Comparison of ENCODE assay signal across 7 mouse cellular contexts in genomic region chrX:95195363-95196103, GRCm38 (mm10). TPM values are rescaled to one million over a fixed set of nuclear protein-coding genes. Genes with fewer than 3 reads are reported as not detected.
A peak's percentile ranks its signal among the peaks of the same experiment; 100 is the strongest.
DNase-seq lines count a peak whose midpoint lies in the region; ATAC-seq lines count a peak whose summit lies in the region.

No protein-coding gene starts in this region.

- peak overlapping the region; percentile 37 for H3K4me3 ChIP-seq in embryonic facial prominence, embryonic 14.5 days (ENCODE audit: low read depth, low read length)
- peak overlapping the region; percentile 28 for H3K4me3 ChIP-seq in limb, embryonic 11.5 days (ENCODE audit: low read depth, low read length)
- peak overlapping the region; percentile 49 for H3K4me3 ChIP-seq in stomach, embryonic 16.5 days (replicated peaks; ENCODE audit: low read length)

- H3K9me3 ChIP-seq in embryonic facial prominence, embryonic 14.5 days (ENCODE audit: control insufficient read depth, low read length): no peaks in the 10 kb centered on the region
- no peaks in the 10 kb centered on the region for H3K9me3 ChIP-seq in limb, embryonic 11.5 days (ENCODE audit: control insufficient read depth, low read length)
- H3K9me3 ChIP-seq in stomach, embryonic 16.5 days (replicated peaks; ENCODE audit: control insufficient read depth, low read length): no peaks in the 10 kb centered on the region

- peak overlapping the region; percentile 24; the same call in 1 of the 2 replicates for H3K27ac ChIP-seq in embryonic facial prominence, embryonic 14.5 days (replicated peaks; ENCODE audit: low read depth, low read length)
- H3K27ac ChIP-seq in limb, embryonic 11.5 days (replicated peaks; ENCODE audit: low read depth, low read length): no peak overlapping the region
- no peak overlapping the region for H3K27ac ChIP-seq in stomach, embryonic 16.5 days (ENCODE audit: low read length)

- peak; percentile 2 for DNase-seq in right cerebral cortex, adult 18-20 months
- no peak for DNase-seq in right cerebral cortex, postnatal 10 days (ENCODE audit: low spot score in 2 of 2)
- DNase-seq in embryonic facial prominence, embryonic 14.5 days (ENCODE audit: low spot score): no peak
- no peak for DNase-seq in limb, embryonic 11.5 days (ENCODE audit: low spot score)
- DNase-seq in embryo, embryonic 9.5 days (ENCODE audit: extremely low spot score): no peak
- DNase-seq in layer of hippocampus, postnatal 36 days: no peak

- H3K36me3 ChIP-seq in embryonic facial prominence, embryonic 14.5 days (ENCODE audit: control insufficient read depth, insufficient read depth, low read length): no peaks in the 10 kb centered on the region
- no peaks in the 10 kb centered on the region for H3K36me3 ChIP-seq in limb, embryonic 11.5 days (ENCODE audit: control insufficient read depth, insufficient read depth, low read length)
- H3K36me3 ChIP-seq in stomach, embryonic 16.5 days (ENCODE audit: control insufficient read depth, insufficient read depth, low read length): no peaks in the 10 kb centered on the region

- 45% methylated on average over 3 of the region's 3 CpGs for WGBS in embryonic facial prominence, embryonic 14.5 days
- WGBS in limb, embryonic 11.5 days: 50% methylated on average over 3 of the region's 3 CpGs
- whole genome bisulfite sequencing in stomach, embryonic 16.5 days: 48% methylated on average over 3 of the region's 3 CpGs

- ATAC-seq in embryonic facial prominence, embryonic 14.5 days (ENCODE audit: low read depth): no peak
- ATAC-seq in limb, embryonic 11.5 days (ENCODE audit: insufficient number of reproducible peaks, low FRiP score, low TSS enrichment, low read depth): no peak
- no peak for ATAC-seq in stomach, embryonic 16.5 days (ENCODE audit: insufficient read depth, low FRiP score)

- H3K9ac ChIP-seq in embryonic facial prominence, embryonic 14.5 days (ENCODE audit: low read depth, low read length): peak overlapping the region; percentile 56
- no peak overlapping the region for H3K9ac ChIP-seq in limb, embryonic 11.5 days (ENCODE audit: low read length)
- H3K9ac ChIP-seq in stomach, embryonic 16.5 days (ENCODE audit: low read length): peak overlapping the region; percentile 68

- no peaks in the 10 kb centered on the region for H3K4me1 ChIP-seq in embryonic facial prominence, embryonic 14.5 days (ENCODE audit: control insufficient read depth, insufficient read depth, low read length)
- no peaks in the 10 kb centered on the region for H3K4me1 ChIP-seq in limb, embryonic 11.5 days (ENCODE audit: control insufficient read depth, insufficient read depth, low read length)
- H3K4me1 ChIP-seq in stomach, embryonic 16.5 days (ENCODE audit: control insufficient read depth, insufficient read depth, low read length): no peaks in the 10 kb centered on the region

- no peaks in the 10 kb centered on the region for H3K27me3 ChIP-seq in embryonic facial prominence, embryonic 14.5 days (replicated peaks; ENCODE audit: control insufficient read depth, insufficient read depth, low read length)
- peaks cover 3% of the 10 kb centered on the region; the same call in 1 of the 2 replicates for H3K27me3 ChIP-seq in limb, embryonic 11.5 days (ENCODE audit: control insufficient read depth, insufficient read depth, low read length)
- no peaks in the 10 kb centered on the region; the same call in 1 of the 2 replicates for H3K27me3 ChIP-seq in stomach, embryonic 16.5 days (ENCODE audit: control insufficient read depth, insufficient read depth, low read length)

- H3K4me2 ChIP-seq in embryonic facial prominence, embryonic 14.5 days (ENCODE audit: low read depth, low read length): peak overlapping the region; percentile 58
- peak overlapping the region; percentile 44 for H3K4me2 ChIP-seq in limb, embryonic 11.5 days (ENCODE audit: low read depth, severe bottlenecking)
- peak overlapping the region; percentile 58 for H3K4me2 ChIP-seq in stomach, embryonic 16.5 days (ENCODE audit: low read depth, low read length)

RNA-seq across cellular contexts. Expression of gene Arhgef9, which starts 1.1 kb away (rescaled TPM):
- polyA plus RNA-seq in embryonic facial prominence, embryonic 14.5 days (2014; fragmentation: Nextera tagmentation; extraction: Ambion mirVana): 14.4 and 15.7 TPM in 2 replicates
- 10.2 and 11.3 TPM in 2 replicates for polyA plus RNA-seq in limb, embryonic 11.5 days (2014; fragmentation: Nextera tagmentation; extraction: Ambion mirVana)
- polyA plus RNA-seq in stomach, embryonic 16.5 days (2015; fragmentation: Nextera tagmentation; extraction: Ambion mirVana): 14.1 and 14.2 TPM in 2 replicates
- total RNA-seq in layer of hippocampus, postnatal 36 days (2021): 100 to 1,000 TPM; 263 to 268 TPM
